Mouse (Mus musculus) kidney, postnatal 0 days (tissue): Measurements from ENCODE around the gene Lrrc20. TPM values are rescaled to one million over a fixed set of nuclear protein-coding genes. Genes with fewer than 3 reads are reported as not detected.
A peak's percentile ranks its signal among the peaks of the same experiment; 100 is the strongest.
"Not testable (repeated sequence)": the region's sequence is repeated elsewhere in the genome, so short reads cannot be mapped to it uniquely, and the experiment has no call there.

ENCODE experiments used
- ATAC-seq: fragments of 200-750 bp; cut with Nextera tagmentation; replicated peaks from 2 replicates; pipeline ENCODE4 v1.8.0; 2017; ENCODE audit warnings: low read depth, moderate number of reproducible peaks, moderate TSS enrichment, moderate library complexity; ENCODE audit not compliant: low FRiP score
- DNase-seq: peaks from one replicate; pipeline ENCODE4 v3.0.0-alpha.2; 2016; ENCODE audit warnings: low spot score
- H3K27ac ChIP-seq: fragments of 300-500 bp; sonication (generic); 2 replicates; pipeline ENCODE4 v1.5.1; 2014; ENCODE audit warnings: mild to moderate bottlenecking
- H3K27me3 ChIP-seq: fragments of 300-500 bp; sonication (generic); 2 replicates; pipeline ENCODE4 v1.6.1; 2014; ENCODE audit warnings: low read length, mixed read lengths; ENCODE audit not compliant: insufficient read depth
- H3K36me3 ChIP-seq: fragments of 300-500 bp; sonication (generic); 2 replicates; pipeline ENCODE4 v1.6.1; 2014; ENCODE audit warnings: low read length, mixed read lengths; ENCODE audit not compliant: insufficient read depth
- H3K4me1 ChIP-seq: fragments of 300-500 bp; sonication (generic); replicated peaks from 2 replicates; pipeline ENCODE4 v1.6.1; 2014; ENCODE audit warnings: antibody characterized with exemption, low read length, mixed read lengths; ENCODE audit not compliant: insufficient read depth
- H3K4me2 ChIP-seq: fragments of 300-500 bp; sonication (generic); 2 replicates; pipeline ENCODE4 v1.6.1; 2014; ENCODE audit warnings: mild to moderate bottlenecking, low read length, moderate library complexity, mixed read lengths
- H3K4me3 ChIP-seq: fragments of 300-500 bp; sonication (generic); replicated peaks from 2 replicates; pipeline ENCODE4 v1.5.1; 2014; ENCODE audit warnings: low read depth, low read length
- H3K9ac ChIP-seq: fragments of 300-500 bp; sonication (generic); 2 replicates; pipeline ENCODE4 v1.6.1; 2014; ENCODE audit warnings: low read depth, low read length
- H3K9me3 ChIP-seq: fragments of 300-500 bp; sonication (generic); replicated peaks from 2 replicates; pipeline ENCODE4 v1.6.1; 2016; ENCODE audit warnings: low read length, inconsistent platforms, mixed read lengths
- CTCF ChIP-seq: IDR thresholded peaks from 2 replicates; pipeline ENCODE4 v1.5.1; 2016; ENCODE audit warnings: antibody characterized with exemption, low read depth, mild to moderate bottlenecking, moderate library complexity
- WGBS: fragments of 180-500 bp; shearing (Covaris S2); extraction: QIAGEN DNeasy Blood & Tissue Kit; methylation state at CpG from one replicate; pipeline ENCODE4 v1.1.7; 2014; 5-methylcytosine and 5-hydroxymethylcytosine counted together
- polyA plus RNA-seq: library from polyadenylated mRNA; unstranded; fragments of >200 nt; fragmentation: Nextera tagmentation; extraction: Ambion mirVana; gene quantifications from 2 replicates; pipeline ENCODE4 v1.2.1, GENCODE M21; 2015

Gene Lrrc20
- polyA plus RNA-seq, 1 experiment from 2014 or later, result 5.7 TPM

- H3K27ac ChIP-seq, result no peak overlapping the region
- no peak for TF ChIP-seq CTCF
- ATAC-seq, result no peak
- H3K9me3 ChIP-seq, result no peaks in the 10 kb centered on the region
- no peak overlapping the region for H3K4me2 ChIP-seq
- no peak for DNase-seq
- no peaks in the 10 kb centered on the region for H3K36me3 ChIP-seq
- 67% methylated on average over 9 of the region's 9 CpGs for WGBS
- 0 out of 2 replicates have a peak, but pooled peaks cover 3% of the 10 kb centered on the region for H3K4me1 ChIP-seq
- H3K27me3 ChIP-seq, result peaks cover 6% of the 10 kb centered on the region
- no peak overlapping the region for H3K4me3 ChIP-seq
- no peak overlapping the region for H3K9ac ChIP-seq
Measured at GRCm38 (mm10) chr10:61599556-61600114, 124.0 kb downstream of the Lrrc20 start.

GRCm38 (mm10) chr10:61602283-61603033 is 126.9 kb downstream of the Lrrc20 start:
- Histone ChIP-seq H3K4me3 (0 out of 2 replicates have a peak overlapping the region, but pooled peaks have one; percentile 11), H3K36me3 (no peaks in the 10 kb centered on the region), H3K4me2 (peak overlapping the region; percentile 38), H3K9me3 (no peaks in the 10 kb centered on the region), H3K27me3 (no peaks in the 10 kb centered on the region), H3K4me1 (no peaks in the 10 kb centered on the region), H3K9ac (no peak overlapping the region), H3K27ac (no peak overlapping the region)
- DNase-seq (peak; percentile 86), ATAC-seq (0 out of 2 replicates have a peak, but pooled peaks have one; percentile 53)
- WGBS, result 14% methylated on average over 14 of the region's 14 CpGs
- TF ChIP-seq CTCF, result peak; percentile 84

- Histone ChIP-seq H3K4me2 (no peak overlapping the region), H3K9me3 (no peaks in the 10 kb centered on the region), H3K9ac (no peak overlapping the region), H3K4me1 (no peaks in the 10 kb centered on the region), H3K36me3 (no peaks in the 10 kb centered on the region), H3K27me3 (no peaks in the 10 kb centered on the region), H3K27ac (no peak overlapping the region), H3K4me3 (no peak overlapping the region)
- DNase-seq, result no peak
- no peak for TF ChIP-seq CTCF
- no peak for ATAC-seq
- 54% methylated on average over 10 of the region's 10 CpGs for WGBS
Measured at GRCm38 (mm10) chr10:61604376-61605065, 128.9 kb downstream of the Lrrc20 start.

GRCm38 (mm10) chr10:61605381-61605780 is 129.8 kb downstream of the Lrrc20 start:
- H3K27ac ChIP-seq, H3K9me3 ChIP-seq, ATAC-seq, H3K4me2 ChIP-seq, H3K36me3 ChIP-seq, H3K4me3 ChIP-seq, H3K27me3 ChIP-seq, DNase-seq, H3K9ac ChIP-seq, H3K4me1 ChIP-seq: not testable (repeated sequence)
- 69% methylated on average over 11 of the region's 11 CpGs for WGBS

GRCm38 (mm10) chr10:61605851-61606250 is 130.2 kb downstream of the Lrrc20 start:
- DNase-seq (peak; percentile 68), ATAC-seq (no peak)
- TF ChIP-seq CTCF, result peak; percentile 83
- Histone ChIP-seq H3K27me3 (no peaks in the 10 kb centered on the region), H3K4me2 (no peak overlapping the region), H3K4me3 (no peak overlapping the region), H3K9me3 (no peaks in the 10 kb centered on the region), H3K36me3 (no peaks in the 10 kb centered on the region), H3K9ac (no peak overlapping the region), H3K27ac (no peak overlapping the region), H3K4me1 (no peaks in the 10 kb centered on the region)
- 12% methylated on average over 8 of the region's 8 CpGs for WGBS

- ATAC-seq (no peak), DNase-seq (no peak)
- Histone ChIP-seq H3K4me3 (no peak overlapping the region), H3K9me3 (no peaks in the 10 kb centered on the region), H3K36me3 (no peaks in the 10 kb centered on the region), H3K9ac (no peak overlapping the region), H3K27ac (no peak overlapping the region), H3K27me3 (no peaks in the 10 kb centered on the region), H3K4me2 (no peak overlapping the region), H3K4me1 (no peaks in the 10 kb centered on the region)
- no peak for TF ChIP-seq CTCF
Measured at GRCm38 (mm10) chr10:61608233-61608632, 132.6 kb downstream of the Lrrc20 start.
